Mouse (Mus musculus): ENCODE measurements around the gene Flcn. TPM values are rescaled to one million over a fixed set of nuclear protein-coding genes. Genes with fewer than 3 reads are reported as not detected.

The Flcn gene
- polyA plus RNA-seq, 1 experiment from 2014 or later: 30.2 TPM

GRCm38 (mm10) chr11:59760796-59761195 lies 49.0 kb downstream of the Flcn start:
- H3K4me1 ChIP-seq (ENCODE audit: control insufficient read depth, insufficient read depth, low read length): no peaks in the 10 kb centered on the region
- 93% methylated on average over 6 of the region's 6 CpGs for WGBS
- peaks cover 94% of the 10 kb centered on the region for H3K36me3 ChIP-seq (ENCODE audit: control insufficient read depth, insufficient read depth, low read length)
- no peak for ATAC-seq (ENCODE audit: low FRiP score, low TSS enrichment)
- H3K4me2 ChIP-seq (replicated peaks; ENCODE audit: low read depth, low read length): no peak overlapping the region
- no peaks in the 10 kb centered on the region for H3K27me3 ChIP-seq (ENCODE audit: control insufficient read depth, insufficient read depth, low read length)
- no peak overlapping the region for H3K27ac ChIP-seq (ENCODE audit: low read depth, low read length)
- no peaks in the 10 kb centered on the region for H3K9me3 ChIP-seq (ENCODE audit: control insufficient read depth, low read length)
- H3K4me3 ChIP-seq (ENCODE audit: low read length): no peak overlapping the region
- no peak overlapping the region for H3K9ac ChIP-seq (ENCODE audit: low read depth, low read length)

GRCm38 (mm10) chr11:59759626-59760025 lies 50.2 kb downstream of the Flcn start:
- H3K27ac ChIP-seq (ENCODE audit: low read depth, low read length): no peak overlapping the region
- WGBS: 85% methylated on average over 2 of the region's 2 CpGs
- no peaks in the 10 kb centered on the region for H3K27me3 ChIP-seq (ENCODE audit: control insufficient read depth, insufficient read depth, low read length)
- H3K4me2 ChIP-seq (replicated peaks; ENCODE audit: low read depth, low read length): no peak overlapping the region
- H3K9ac ChIP-seq (ENCODE audit: low read depth, low read length): no peak overlapping the region
- no peak for ATAC-seq (ENCODE audit: low FRiP score, low TSS enrichment)
- no peaks in the 10 kb centered on the region for H3K4me1 ChIP-seq (ENCODE audit: control insufficient read depth, insufficient read depth, low read length)
- peaks cover 95% of the 10 kb centered on the region for H3K36me3 ChIP-seq (ENCODE audit: control insufficient read depth, insufficient read depth, low read length)
- no peak overlapping the region for H3K4me3 ChIP-seq (ENCODE audit: low read length)
- H3K9me3 ChIP-seq (ENCODE audit: control insufficient read depth, low read length): no peaks in the 10 kb centered on the region

- Histone ChIP-seq H3K27me3 (ENCODE audit: control insufficient read depth, insufficient read depth, low read length) (no peaks in the 10 kb centered on the region), H3K9ac (ENCODE audit: low read depth, low read length) (no peak overlapping the region), H3K9me3 (ENCODE audit: control insufficient read depth, low read length) (no peaks in the 10 kb centered on the region), H3K4me3 (ENCODE audit: low read length) (no peak overlapping the region), H3K27ac (ENCODE audit: low read depth, low read length) (no peak overlapping the region), H3K36me3 (ENCODE audit: control insufficient read depth, insufficient read depth, low read length) (peaks cover 95% of the 10 kb centered on the region), H3K4me2 (replicated peaks; ENCODE audit: low read depth, low read length) (no peak overlapping the region), H3K4me1 (ENCODE audit: control insufficient read depth, insufficient read depth, low read length) (no peaks in the 10 kb centered on the region)
- 90% methylated on average over 4 of the region's 4 CpGs for WGBS
- ATAC-seq (ENCODE audit: low FRiP score, low TSS enrichment): no peak
Observed at GRCm38 (mm10) chr11:59759178-59759577, 50.6 kb downstream of the Flcn start.

GRCm38 (mm10) chr11:59758191-59758985 lies 51.4 kb downstream of the Flcn start:
- no peak overlapping the region for H3K4me3 ChIP-seq (ENCODE audit: low read length)
- no peaks in the 10 kb centered on the region for H3K9me3 ChIP-seq (ENCODE audit: control insufficient read depth, low read length)
- ATAC-seq (ENCODE audit: low FRiP score, low TSS enrichment): no peak
- no peak overlapping the region for H3K4me2 ChIP-seq (replicated peaks; ENCODE audit: low read depth, low read length)
- WGBS: 88% methylated on average over 9 of the region's 9 CpGs
- no peaks in the 10 kb centered on the region for H3K27me3 ChIP-seq (ENCODE audit: control insufficient read depth, insufficient read depth, low read length)
- H3K27ac ChIP-seq (ENCODE audit: low read depth, low read length): no peak overlapping the region
- no peaks in the 10 kb centered on the region for H3K4me1 ChIP-seq (ENCODE audit: control insufficient read depth, insufficient read depth, low read length)
- no peak overlapping the region for H3K9ac ChIP-seq (ENCODE audit: low read depth, low read length)
- peaks cover 95% of the 10 kb centered on the region for H3K36me3 ChIP-seq (ENCODE audit: control insufficient read depth, insufficient read depth, low read length)

GRCm38 (mm10) chr11:59756351-59756750 lies 53.5 kb downstream of the Flcn start:
- Histone ChIP-seq H3K27me3 (ENCODE audit: control insufficient read depth, insufficient read depth, low read length) (no peaks in the 10 kb centered on the region), H3K9me3 (ENCODE audit: control insufficient read depth, low read length) (no peaks in the 10 kb centered on the region), H3K4me2 (replicated peaks; ENCODE audit: low read depth, low read length) (no peak overlapping the region), H3K27ac (ENCODE audit: low read depth, low read length) (no peak overlapping the region), H3K4me1 (ENCODE audit: control insufficient read depth, insufficient read depth, low read length) (no peaks in the 10 kb centered on the region), H3K4me3 (ENCODE audit: low read length) (no peak overlapping the region), H3K9ac (ENCODE audit: low read depth, low read length) (no peak overlapping the region), H3K36me3 (ENCODE audit: control insufficient read depth, insufficient read depth, low read length) (peaks cover 99% of the 10 kb centered on the region)
- ATAC-seq (ENCODE audit: low FRiP score, low TSS enrichment): no peak
- 88% methylated on average over 4 of the region's 4 CpGs for WGBS

- ATAC-seq (ENCODE audit: low FRiP score, low TSS enrichment): no peak
- no peak overlapping the region for H3K9ac ChIP-seq (ENCODE audit: low read depth, low read length)
- H3K9me3 ChIP-seq (ENCODE audit: control insufficient read depth, low read length): no peaks in the 10 kb centered on the region
- WGBS: 91% methylated on average over 6 of the region's 6 CpGs
- H3K4me3 ChIP-seq (ENCODE audit: low read length): no peak overlapping the region
- no peak overlapping the region for H3K27ac ChIP-seq (ENCODE audit: low read depth, low read length)
- no peaks in the 10 kb centered on the region for H3K4me1 ChIP-seq (ENCODE audit: control insufficient read depth, insufficient read depth, low read length)
- H3K36me3 ChIP-seq (ENCODE audit: control insufficient read depth, insufficient read depth, low read length): peaks cover 100% of the 10 kb centered on the region
- H3K4me2 ChIP-seq (replicated peaks; ENCODE audit: low read depth, low read length): no peak overlapping the region
- H3K27me3 ChIP-seq (ENCODE audit: control insufficient read depth, insufficient read depth, low read length): no peaks in the 10 kb centered on the region
Observed at GRCm38 (mm10) chr11:59754504-59754903, 55.3 kb downstream of the Flcn start.

- 96% methylated on average over 3 of the region's 3 CpGs for WGBS
- H3K9ac ChIP-seq (ENCODE audit: low read depth, low read length): no peak overlapping the region
- no peaks in the 10 kb centered on the region for H3K27me3 ChIP-seq (ENCODE audit: control insufficient read depth, insufficient read depth, low read length)
- no peak overlapping the region for H3K4me3 ChIP-seq (ENCODE audit: low read length)
- no peaks in the 10 kb centered on the region for H3K9me3 ChIP-seq (ENCODE audit: control insufficient read depth, low read length)
- H3K27ac ChIP-seq (ENCODE audit: low read depth, low read length): no peak overlapping the region
- ATAC-seq (ENCODE audit: low FRiP score, low TSS enrichment): no peak
- peaks cover 72% of the 10 kb centered on the region for H3K36me3 ChIP-seq (ENCODE audit: control insufficient read depth, insufficient read depth, low read length)
- no peak overlapping the region for H3K4me2 ChIP-seq (replicated peaks; ENCODE audit: low read depth, low read length)
- H3K4me1 ChIP-seq (ENCODE audit: control insufficient read depth, insufficient read depth, low read length): no peaks in the 10 kb centered on the region
Observed at GRCm38 (mm10) chr11:59749050-59749449, 60.8 kb downstream of the Flcn start.

- H3K27me3 ChIP-seq (ENCODE audit: control insufficient read depth, insufficient read depth, low read length): no peaks in the 10 kb centered on the region
- peaks cover 72% of the 10 kb centered on the region for H3K36me3 ChIP-seq (ENCODE audit: control insufficient read depth, insufficient read depth, low read length)
- H3K4me2 ChIP-seq (replicated peaks; ENCODE audit: low read depth, low read length): no peak overlapping the region
- no peak overlapping the region for H3K9ac ChIP-seq (ENCODE audit: low read depth, low read length)
- no peak overlapping the region for H3K27ac ChIP-seq (ENCODE audit: low read depth, low read length)
- WGBS: 84% methylated on average over 2 of the region's 2 CpGs
- H3K4me3 ChIP-seq (ENCODE audit: low read length): no peak overlapping the region
- no peaks in the 10 kb centered on the region for H3K9me3 ChIP-seq (ENCODE audit: control insufficient read depth, low read length)
- no peaks in the 10 kb centered on the region for H3K4me1 ChIP-seq (ENCODE audit: control insufficient read depth, insufficient read depth, low read length)
- ATAC-seq (ENCODE audit: low FRiP score, low TSS enrichment): no peak
Observed at GRCm38 (mm10) chr11:59746614-59747013, 63.2 kb downstream of the Flcn start.

- H3K9me3 ChIP-seq (ENCODE audit: control insufficient read depth, low read length): no peaks in the 10 kb centered on the region
- peaks cover 72% of the 10 kb centered on the region for H3K36me3 ChIP-seq (ENCODE audit: control insufficient read depth, insufficient read depth, low read length)
- WGBS: 77% methylated on average over 5 of the region's 5 CpGs
- no peaks in the 10 kb centered on the region for H3K4me1 ChIP-seq (ENCODE audit: control insufficient read depth, insufficient read depth, low read length)
- no peak overlapping the region for H3K4me2 ChIP-seq (replicated peaks; ENCODE audit: low read depth, low read length)
- no peak overlapping the region for H3K4me3 ChIP-seq (ENCODE audit: low read length)
- no peak overlapping the region for H3K9ac ChIP-seq (ENCODE audit: low read depth, low read length)
- no peak overlapping the region for H3K27ac ChIP-seq (ENCODE audit: low read depth, low read length)
- no peak for ATAC-seq (ENCODE audit: low FRiP score, low TSS enrichment)
- no peaks in the 10 kb centered on the region for H3K27me3 ChIP-seq (ENCODE audit: control insufficient read depth, insufficient read depth, low read length)
Observed at GRCm38 (mm10) chr11:59745851-59746250, 64.0 kb downstream of the Flcn start.

All from kidney, embryonic 14.5 days (tissue).